Mouse (Mus musculus) E14TG2a.4 (cell line): ENCODE measurements at regions not wholly inside any gene's neighbourhood (a gene's known extent, or its start where the extent isn't known, plus 50 kb on each side); places are given as distances from the start of the nearest gene placed in this dataset.

Source experiments
- CTCF ChIP-seq: conservative IDR thresholded peaks from 2 replicates; pipeline ENCODE4 v1.5.1; 2014; ENCODE audit warnings: low read length
- NANOG ChIP-seq: IDR thresholded peaks from 2 replicates; pipeline ENCODE4 v1.6.1; 2014; ENCODE audit warnings: borderline replicate concordance, low read length, mixed read lengths

DNA sequence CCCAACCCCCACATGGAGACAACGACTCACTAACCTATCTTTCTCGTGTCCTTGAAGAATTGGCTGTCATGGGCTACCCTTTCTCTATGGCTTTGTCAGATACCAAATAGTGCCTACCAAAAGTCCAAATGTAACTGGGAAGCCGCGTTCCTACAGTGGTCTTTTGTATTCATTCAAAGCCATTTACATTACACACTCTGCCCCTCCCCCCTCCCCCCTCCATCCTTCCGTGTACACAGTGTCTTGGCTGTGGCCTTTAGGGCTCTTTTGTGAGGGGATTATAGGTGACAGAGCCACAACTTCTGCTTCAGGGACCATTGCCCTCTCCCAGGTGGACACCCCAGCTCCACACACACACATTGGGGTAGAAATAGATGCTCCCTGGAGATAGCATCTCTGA, 544.6 kb upstream of the 3110018I06Rik start:
- TF ChIP-seq CTCF (no peak), NANOG (no peak)
